Mouse (Mus musculus): Measurements from ENCODE around the gene Rnft1.
A peak's percentile ranks its signal among the peaks of the same experiment; 100 is the strongest.

Rnft1 gene

GRCm38 (mm10) chr11:86484101-86484868, at the start of gene Rnft1:
Gene Rnft1, plus strand, starts transcription at chr11:86484657.
- DNase-seq, result peak; percentile 98

- no peak for DNase-seq
Observed at GRCm38 (mm10) chr11:86436843-86437242, 47.6 kb upstream of the Rnft1 start.

GRCm38 (mm10) chr11:86438261-86438660, 46.2 kb upstream of the Rnft1 start:
- no peak for DNase-seq

GRCm38 (mm10) chr11:86440791-86441190, 43.7 kb upstream of the Rnft1 start:
- no peak for DNase-seq

- DNase-seq, result no peak
Observed at GRCm38 (mm10) chr11:86453991-86454390, 30.5 kb upstream of the Rnft1 start.

GRCm38 (mm10) chr11:86457545-86457944, 26.9 kb upstream of the Rnft1 start:
- no peak for DNase-seq

- DNase-seq, result no peak
Observed at GRCm38 (mm10) chr11:86458866-86459265, 25.6 kb upstream of the Rnft1 start.

GRCm38 (mm10) chr11:86462579-86462978, 21.9 kb upstream of the Rnft1 start:
- DNase-seq, result no peak

- DNase-seq, result peak; percentile 19
Observed at GRCm38 (mm10) chr11:86464275-86464674, 20.2 kb upstream of the Rnft1 start.

- DNase-seq, result no peak
Observed at GRCm38 (mm10) chr11:86468345-86468744, 16.1 kb upstream of the Rnft1 start.

- DNase-seq, result no peak
Observed at GRCm38 (mm10) chr11:86468971-86469370, 15.5 kb upstream of the Rnft1 start.

GRCm38 (mm10) chr11:86471785-86472184, 12.7 kb upstream of the Rnft1 start:
- no peak for DNase-seq

GRCm38 (mm10) chr11:86472771-86473171, 11.7 kb upstream of the Rnft1 start:
- no peak for DNase-seq

- DNase-seq, result no peak
Observed at GRCm38 (mm10) chr11:86473576-86473975, 10.9 kb upstream of the Rnft1 start.

GRCm38 (mm10) chr11:86484910-86485510, 553 bp downstream of the Rnft1 start:
- no peak for DNase-seq

- DNase-seq, result no peak
Observed at GRCm38 (mm10) chr11:86490782-86491181, 6.3 kb downstream of the Rnft1 start.

- DNase-seq, result no peak
Observed at GRCm38 (mm10) chr11:86497356-86497755, 12.9 kb downstream of the Rnft1 start.

GRCm38 (mm10) chr11:86497908-86498307, 13.5 kb downstream of the Rnft1 start:
- DNase-seq, result no peak

GRCm38 (mm10) chr11:86500795-86501194, 16.3 kb downstream of the Rnft1 start:
- no peak for DNase-seq

GRCm38 (mm10) chr11:86503121-86503520, 18.7 kb downstream of the Rnft1 start:
- DNase-seq, result no peak

GRCm38 (mm10) chr11:86507334-86507733, 22.9 kb downstream of the Rnft1 start:
- DNase-seq, result no peak

- no peak for DNase-seq
Observed at GRCm38 (mm10) chr11:86507991-86508390, 23.5 kb downstream of the Rnft1 start.

- DNase-seq, result no peak
Observed at GRCm38 (mm10) chr11:86516620-86517019, 32.2 kb downstream of the Rnft1 start.

GRCm38 (mm10) chr11:86517229-86517628, 32.8 kb downstream of the Rnft1 start:
- no peak for DNase-seq

- DNase-seq, result no peak
Observed at GRCm38 (mm10) chr11:86519751-86520150, 35.3 kb downstream of the Rnft1 start.
